Mouse (Mus musculus): ENCODE measurements around the gene Syne1. TPM values are rescaled to one million over a fixed set of nuclear protein-coding genes. Genes with fewer than 3 reads are reported as not detected.

Syne1 gene
- polyA plus RNA-seq, 1 experiment from 2014 or later, result 5.6 TPM

DNA sequence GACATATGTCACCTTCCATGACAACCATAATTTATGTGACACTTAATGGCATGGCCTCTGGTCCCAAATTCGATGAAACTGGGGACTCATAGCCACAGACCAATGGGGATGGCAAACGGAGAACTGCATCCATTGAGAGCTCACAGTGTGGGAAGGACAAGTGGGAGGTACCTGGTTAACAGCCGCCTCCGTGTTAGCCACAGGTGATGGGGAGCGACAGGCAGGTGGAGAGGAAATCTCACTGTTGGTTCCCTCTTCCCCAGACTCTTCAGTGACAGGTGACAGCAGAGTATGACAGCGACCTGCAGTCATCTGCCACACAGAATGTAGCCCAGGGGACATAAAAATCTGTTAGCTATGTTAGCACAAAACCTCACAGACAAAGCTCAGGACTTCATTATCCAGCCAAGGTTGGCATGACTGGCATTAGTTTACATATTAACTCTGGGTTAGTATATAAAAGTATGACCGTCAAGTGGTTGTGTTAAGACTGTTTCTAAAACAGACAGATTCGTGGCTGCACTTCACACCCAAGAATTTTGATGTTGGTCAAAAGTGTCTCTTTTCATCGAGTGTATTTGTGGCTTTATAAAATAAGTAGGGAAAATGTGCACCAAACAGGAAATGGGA lies 358.3 kb downstream of the Syne1 start:
- Histone ChIP-seq H3K4me2 (no peak overlapping the region; the same call in 1 of the 2 replicates), H3K4me1 (peaks cover 19% of the 10 kb centered on the region), H3K27ac (no peak overlapping the region), H3K9ac (no peak overlapping the region), H3K4me3 (replicated peaks) (no peak overlapping the region), H3K9me3 (replicated peaks) (no peaks in the 10 kb centered on the region), H3K27me3 (no peaks in the 10 kb centered on the region), H3K36me3 (no peaks in the 10 kb centered on the region)
- ATAC-seq (replicated peaks; ENCODE audit: low FRiP score), result no peak
- 69% methylated on average over 9 of the region's 9 CpGs for WGBS

DNA sequence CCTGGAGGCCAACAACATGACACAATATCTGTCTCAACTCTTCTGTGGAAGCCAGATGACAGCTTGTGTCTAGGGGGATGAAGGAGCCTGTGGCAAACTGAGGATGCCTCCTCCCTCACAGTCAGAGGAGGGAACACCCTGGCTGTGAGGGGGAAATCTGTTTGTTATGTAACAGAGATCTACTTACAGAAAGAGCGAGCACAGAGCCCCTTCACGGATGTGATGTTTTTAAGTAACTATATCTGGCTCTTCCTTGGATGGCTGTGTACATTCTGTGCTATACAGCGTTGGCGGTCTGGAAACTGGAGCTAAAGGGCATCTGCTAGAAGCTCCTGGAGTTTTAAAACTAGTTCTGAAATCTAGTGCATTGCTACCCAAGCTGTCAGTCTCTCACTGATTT lies 360.5 kb downstream of the Syne1 start:
- Histone ChIP-seq H3K4me3 (replicated peaks) (no peak overlapping the region), H3K36me3 (no peaks in the 10 kb centered on the region), H3K4me2 (no peak overlapping the region), H3K9ac (no peak overlapping the region), H3K27ac (no peak overlapping the region), H3K27me3 (no peaks in the 10 kb centered on the region), H3K4me1 (peaks cover 19% of the 10 kb centered on the region), H3K9me3 (replicated peaks) (no peaks in the 10 kb centered on the region)
- WGBS, result 56% methylated on average over 4 of the region's 4 CpGs
- ATAC-seq (replicated peaks; ENCODE audit: low FRiP score), result no peak

DNA sequence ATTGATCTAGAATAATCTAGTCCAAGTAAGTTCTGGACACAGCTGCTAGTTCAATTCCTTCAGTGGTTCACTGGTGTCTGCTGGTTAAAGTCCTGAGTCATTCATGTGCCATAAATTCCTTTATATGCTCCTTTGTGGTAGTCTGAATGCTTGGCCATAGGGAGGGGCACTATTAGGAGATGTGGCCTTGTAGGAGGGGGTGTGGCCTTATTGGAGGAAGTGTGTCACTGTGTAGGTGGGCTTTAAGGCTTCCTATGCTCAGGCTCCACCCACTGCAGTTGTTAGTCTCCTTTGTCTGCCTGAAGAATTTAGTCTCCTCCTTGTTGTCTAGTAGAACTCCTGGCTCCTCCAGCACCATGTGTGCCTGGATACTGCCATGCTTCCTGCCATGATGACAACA lies 362.4 kb downstream of the Syne1 start:
- H3K9ac ChIP-seq, result no peak overlapping the region
- no peak overlapping the region for H3K27ac ChIP-seq
- no peaks in the 10 kb centered on the region for H3K27me3 ChIP-seq
- peaks cover 7% of the 10 kb centered on the region; the same call in 1 of the 2 replicates for H3K4me1 ChIP-seq
- H3K4me2 ChIP-seq, result no peak overlapping the region
- H3K9me3 ChIP-seq (replicated peaks), result no peaks in the 10 kb centered on the region
- ATAC-seq (replicated peaks; ENCODE audit: low FRiP score), result no peak
- H3K4me3 ChIP-seq (replicated peaks), result no peak overlapping the region
- 0 out of 2 replicates have a peak, but pooled peaks cover 5% of the 10 kb centered on the region for H3K36me3 ChIP-seq

DNA sequence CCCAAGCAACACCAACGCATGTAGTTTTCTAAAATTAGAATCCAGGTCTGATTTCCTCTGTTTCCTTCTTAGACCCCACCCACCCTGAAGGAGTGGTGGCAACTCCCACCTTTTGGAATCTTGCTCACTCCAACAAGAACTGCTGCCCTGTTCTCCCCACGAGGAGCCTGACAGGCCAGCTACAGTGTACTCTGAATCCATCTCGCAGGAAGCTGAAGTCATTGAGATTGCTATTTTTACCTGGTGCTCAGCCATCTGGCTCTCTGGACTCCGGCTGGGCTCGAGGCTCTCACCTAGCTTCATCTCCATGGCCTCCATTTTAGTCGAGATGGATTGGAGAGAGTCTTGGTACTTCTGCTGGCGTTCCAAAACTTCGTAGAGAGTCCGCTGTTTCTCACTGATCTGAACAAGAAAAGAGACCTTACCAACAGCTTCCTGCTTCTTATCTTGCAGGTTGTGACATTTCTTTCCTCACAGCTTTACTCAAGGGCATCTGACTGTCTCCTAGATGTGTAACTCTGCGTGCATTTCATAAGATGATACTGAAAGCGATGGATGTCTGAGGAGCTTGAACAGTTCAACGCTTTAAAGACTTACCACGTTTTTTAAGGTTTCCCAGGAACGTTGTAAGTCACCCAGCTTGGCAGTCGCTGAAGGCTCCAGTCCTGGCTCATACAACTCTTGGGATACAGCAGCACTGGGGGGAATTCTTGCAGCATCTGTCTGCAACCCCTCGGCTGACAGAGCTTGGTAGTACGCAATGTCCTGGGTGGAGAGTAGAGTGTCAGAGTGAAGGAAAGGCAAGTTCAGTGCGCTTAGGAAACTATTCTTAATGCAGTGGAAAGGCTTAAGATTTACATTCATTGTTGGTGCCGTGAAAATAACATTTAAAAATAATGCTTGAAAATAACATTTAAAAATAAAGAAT lies 365.9 kb downstream of the Syne1 start:
- ATAC-seq (replicated peaks; ENCODE audit: low FRiP score), result no peak
- 0 out of 2 replicates have a peak, but pooled peaks cover 8% of the 10 kb centered on the region for H3K36me3 ChIP-seq
- no peaks in the 10 kb centered on the region for H3K27me3 ChIP-seq
- no peak overlapping the region for H3K27ac ChIP-seq
- 72% methylated on average over 19 of the region's 19 CpGs for WGBS
- no peak overlapping the region for H3K4me2 ChIP-seq
- no peaks in the 10 kb centered on the region for H3K4me1 ChIP-seq
- no peak overlapping the region for H3K9ac ChIP-seq
- no peaks in the 10 kb centered on the region for H3K9me3 ChIP-seq (replicated peaks)
- H3K4me3 ChIP-seq (replicated peaks), result no peak overlapping the region

DNA sequence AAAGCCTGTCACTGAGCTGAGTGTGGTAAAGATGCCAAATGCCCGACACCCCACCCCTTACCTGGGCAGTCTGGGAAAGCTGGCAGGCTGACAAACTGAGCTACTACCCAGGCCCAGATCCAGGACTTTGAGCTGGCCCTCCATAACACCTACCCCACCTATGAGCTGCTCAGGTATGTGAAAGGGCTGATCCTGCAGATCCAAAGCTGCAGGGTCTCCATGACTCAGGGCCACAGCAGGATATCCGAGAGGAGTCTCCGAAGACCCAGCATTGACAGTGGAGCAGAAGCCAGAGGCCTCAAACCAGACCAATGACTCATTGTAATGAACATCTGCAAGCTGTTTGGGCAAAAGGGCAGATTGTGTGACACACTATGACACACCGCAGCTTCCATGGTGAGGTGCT lies 369.5 kb downstream of the Syne1 start:
- no peak for ATAC-seq (replicated peaks; ENCODE audit: low FRiP score)
- H3K27ac ChIP-seq, result no peak overlapping the region
- H3K36me3 ChIP-seq, result 0 out of 2 replicates have a peak, but pooled peaks cover 8% of the 10 kb centered on the region
- WGBS, result 75% methylated on average over 4 of the region's 4 CpGs
- H3K27me3 ChIP-seq, result no peaks in the 10 kb centered on the region
- H3K4me3 ChIP-seq (replicated peaks), result no peak overlapping the region
- H3K9me3 ChIP-seq (replicated peaks), result no peaks in the 10 kb centered on the region
- no peak overlapping the region for H3K9ac ChIP-seq
- H3K4me1 ChIP-seq, result 0 out of 2 replicates have a peak, but pooled peaks cover 2% of the 10 kb centered on the region
- no peak overlapping the region for H3K4me2 ChIP-seq

DNA sequence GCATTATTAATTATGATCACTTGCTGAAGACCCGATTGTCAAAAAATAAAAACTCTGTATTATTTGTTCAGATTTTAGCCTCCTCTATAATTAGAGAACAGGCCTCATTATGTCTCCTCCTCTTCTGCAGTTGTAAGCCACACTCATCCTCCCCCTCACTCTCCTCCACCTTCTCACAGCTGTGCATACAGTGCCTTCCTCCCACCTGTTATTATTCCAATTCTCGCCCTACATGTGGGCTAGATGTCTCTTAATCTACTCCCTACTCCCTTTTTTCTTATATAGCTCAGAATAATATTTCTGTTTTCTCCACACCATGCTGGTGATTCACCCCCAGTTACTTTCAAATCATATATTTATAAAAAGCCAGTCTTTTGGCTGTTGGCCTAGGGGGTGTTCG lies 371.4 kb downstream of the Syne1 start:
- Histone ChIP-seq H3K9ac (no peak overlapping the region), H3K36me3 (0 out of 2 replicates have a peak, but pooled peaks cover 3% of the 10 kb centered on the region), H3K4me1 (0 out of 2 replicates have a peak, but pooled peaks cover 2% of the 10 kb centered on the region), H3K4me3 (replicated peaks) (no peak overlapping the region), H3K27ac (no peak overlapping the region), H3K9me3 (replicated peaks) (no peaks in the 10 kb centered on the region), H3K4me2 (no peak overlapping the region), H3K27me3 (no peaks in the 10 kb centered on the region)
- 61% methylated on average over 3 of the region's 3 CpGs for WGBS
- no peak for ATAC-seq (replicated peaks; ENCODE audit: low FRiP score)

DNA sequence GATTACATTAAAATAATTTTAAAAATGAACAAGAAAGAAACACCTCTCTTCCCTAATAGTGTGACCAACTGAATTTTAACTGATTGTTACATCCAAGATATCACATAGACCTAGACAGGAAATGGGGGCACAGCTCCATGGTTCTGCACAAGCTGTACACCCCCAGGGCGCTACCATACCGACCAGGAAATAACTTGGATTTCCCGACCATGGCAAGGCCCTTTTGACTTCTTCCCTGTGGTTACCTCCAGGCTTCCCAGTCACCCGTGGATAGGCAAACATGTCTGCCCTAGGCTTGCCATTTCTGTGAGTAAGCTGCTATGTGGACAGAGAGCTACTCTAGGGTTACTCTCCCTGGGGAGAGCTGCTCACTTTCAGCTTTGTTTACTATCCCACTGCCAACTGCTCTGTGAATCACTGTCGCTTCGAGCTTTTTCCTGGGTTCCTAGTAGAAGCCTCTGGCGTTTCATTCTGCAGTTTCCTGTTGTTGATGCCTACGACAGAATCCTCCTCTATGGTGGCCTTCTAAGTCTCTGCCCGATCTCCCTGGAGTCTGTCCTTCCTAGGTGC lies 373.8 kb downstream of the Syne1 start:
- no peak overlapping the region for H3K9ac ChIP-seq
- no peak for ATAC-seq (replicated peaks; ENCODE audit: low FRiP score)
- H3K27me3 ChIP-seq, result no peaks in the 10 kb centered on the region
- H3K4me1 ChIP-seq, result 0 out of 2 replicates have a peak, but pooled peaks cover 2% of the 10 kb centered on the region
- H3K9me3 ChIP-seq (replicated peaks), result no peaks in the 10 kb centered on the region
- H3K27ac ChIP-seq, result no peak overlapping the region
- WGBS, result 69% methylated on average over 9 of the region's 9 CpGs
- H3K4me3 ChIP-seq (replicated peaks), result no peak overlapping the region
- H3K4me2 ChIP-seq, result no peak overlapping the region
- H3K36me3 ChIP-seq, result no peaks in the 10 kb centered on the region

DNA sequence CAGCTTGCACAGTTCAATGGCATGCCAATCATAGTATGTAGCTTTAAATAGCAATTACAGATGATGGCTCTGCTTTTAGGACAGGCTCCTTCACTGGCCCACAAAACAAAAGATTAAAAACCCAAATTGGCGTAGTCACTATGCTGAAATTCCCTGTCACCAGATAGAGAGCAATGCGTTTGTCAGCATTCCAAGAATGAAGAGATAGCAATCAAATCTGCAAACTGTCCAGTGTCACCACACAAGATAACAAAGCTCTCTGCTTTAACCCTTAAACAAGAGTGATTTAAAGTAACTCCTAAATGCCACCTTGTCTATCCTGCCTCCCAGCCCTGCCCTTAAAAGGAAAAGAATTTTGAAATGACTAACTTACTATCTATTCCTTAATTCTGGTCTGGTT lies 374.9 kb downstream of the Syne1 start:
- Histone ChIP-seq H3K36me3 (no peaks in the 10 kb centered on the region), H3K9me3 (replicated peaks) (no peaks in the 10 kb centered on the region), H3K27ac (no peak overlapping the region), H3K9ac (no peak overlapping the region), H3K4me3 (replicated peaks) (no peak overlapping the region), H3K4me2 (no peak overlapping the region), H3K4me1 (0 out of 2 replicates have a peak, but pooled peaks cover 2% of the 10 kb centered on the region), H3K27me3 (no peaks in the 10 kb centered on the region)
- ATAC-seq (replicated peaks; ENCODE audit: low FRiP score), result no peak
- WGBS, result 68% methylated on average over 2 of the region's 2 CpGs

DNA sequence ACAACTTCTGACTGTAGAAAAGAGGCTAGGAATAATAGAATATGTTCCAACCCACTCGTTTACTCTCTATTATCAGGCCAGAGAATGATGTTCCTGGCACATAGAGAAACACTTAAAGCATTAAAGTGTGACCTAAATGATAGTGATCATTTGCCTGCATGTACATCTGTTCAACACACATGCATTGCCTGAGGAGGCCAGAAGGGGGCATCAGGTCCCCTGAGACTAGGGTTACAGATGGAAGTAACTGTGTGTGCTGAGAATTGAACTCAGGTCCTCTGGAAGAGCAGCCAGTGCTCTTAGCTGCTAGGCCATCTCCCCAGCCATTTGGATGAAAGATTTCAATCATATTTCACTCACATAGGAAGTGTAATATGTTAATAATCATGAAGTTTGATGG lies 380.9 kb downstream of the Syne1 start:
- no peaks in the 10 kb centered on the region for H3K27me3 ChIP-seq
- no peak overlapping the region for H3K9ac ChIP-seq
- WGBS, result 55% methylated on average over 1 of the region's 1 CpGs
- H3K4me3 ChIP-seq (replicated peaks), result no peak overlapping the region
- no peaks in the 10 kb centered on the region for H3K9me3 ChIP-seq (replicated peaks)
- no peak for ATAC-seq (replicated peaks; ENCODE audit: low FRiP score)
- H3K36me3 ChIP-seq, result peaks cover 6% of the 10 kb centered on the region; the same call in 1 of the 2 replicates
- no peak overlapping the region for H3K4me2 ChIP-seq
- no peak overlapping the region for H3K27ac ChIP-seq
- no peaks in the 10 kb centered on the region for H3K4me1 ChIP-seq

DNA sequence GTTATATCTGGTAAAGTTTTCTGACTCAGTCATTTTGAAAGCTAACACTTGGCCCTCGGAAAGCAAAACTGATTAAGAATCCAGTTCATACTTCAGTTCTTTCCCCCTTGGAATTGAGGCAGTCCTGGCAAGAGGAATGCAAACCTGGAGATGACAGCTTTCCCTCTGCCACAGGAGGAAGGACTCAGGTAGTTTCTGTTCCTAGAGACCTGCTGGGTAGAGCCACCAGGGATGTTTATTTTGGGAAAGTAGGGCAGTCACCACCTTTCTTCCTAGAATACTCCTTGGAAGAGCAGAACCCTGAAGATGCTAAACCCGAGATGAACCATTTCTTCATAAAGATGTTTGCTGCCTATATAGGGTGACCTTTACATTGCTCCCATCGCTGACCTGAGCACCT lies 383.8 kb downstream of the Syne1 start:
- Histone ChIP-seq H3K27ac (no peak overlapping the region), H3K9me3 (replicated peaks) (no peaks in the 10 kb centered on the region), H3K27me3 (no peaks in the 10 kb centered on the region), H3K4me2 (no peak overlapping the region), H3K36me3 (peaks cover 6% of the 10 kb centered on the region; the same call in 1 of the 2 replicates), H3K9ac (no peak overlapping the region), H3K4me1 (no peaks in the 10 kb centered on the region), H3K4me3 (replicated peaks) (no peak overlapping the region)
- WGBS, result 64% methylated on average over 3 of the region's 3 CpGs
- ATAC-seq (replicated peaks; ENCODE audit: low FRiP score), result no peak

DNA sequence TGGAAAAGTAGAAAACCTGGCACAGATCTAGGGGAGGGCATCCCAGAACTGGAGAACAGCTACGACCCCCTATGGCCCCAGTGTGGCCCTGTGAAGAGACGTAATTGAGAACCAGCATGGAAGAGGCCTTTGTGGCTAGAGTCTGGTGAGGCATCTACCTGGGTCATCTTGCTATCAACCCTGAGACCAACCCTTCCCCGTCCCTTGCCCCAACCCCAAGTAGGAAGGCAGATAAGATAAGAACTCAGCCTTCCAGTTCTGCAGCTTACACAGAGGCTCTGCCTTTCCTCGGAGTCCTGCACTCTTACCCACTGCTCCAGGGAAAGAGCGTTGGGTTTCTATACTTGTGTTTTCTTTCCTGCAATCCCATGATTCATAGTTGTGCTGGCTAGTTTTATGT lies 385.8 kb downstream of the Syne1 start:
- no peak overlapping the region for H3K4me2 ChIP-seq
- WGBS, result 91% methylated on average over 5 of the region's 5 CpGs
- H3K27ac ChIP-seq, result no peak overlapping the region
- H3K9me3 ChIP-seq (replicated peaks), result no peaks in the 10 kb centered on the region
- H3K4me3 ChIP-seq (replicated peaks), result no peak overlapping the region
- peaks cover under 1% of the 10 kb centered on the region; the same call in 1 of the 2 replicates for H3K36me3 ChIP-seq
- no peak overlapping the region for H3K9ac ChIP-seq
- no peaks in the 10 kb centered on the region for H3K27me3 ChIP-seq
- H3K4me1 ChIP-seq, result peaks cover 6% of the 10 kb centered on the region
- no peak for ATAC-seq (replicated peaks; ENCODE audit: low FRiP score)

DNA sequence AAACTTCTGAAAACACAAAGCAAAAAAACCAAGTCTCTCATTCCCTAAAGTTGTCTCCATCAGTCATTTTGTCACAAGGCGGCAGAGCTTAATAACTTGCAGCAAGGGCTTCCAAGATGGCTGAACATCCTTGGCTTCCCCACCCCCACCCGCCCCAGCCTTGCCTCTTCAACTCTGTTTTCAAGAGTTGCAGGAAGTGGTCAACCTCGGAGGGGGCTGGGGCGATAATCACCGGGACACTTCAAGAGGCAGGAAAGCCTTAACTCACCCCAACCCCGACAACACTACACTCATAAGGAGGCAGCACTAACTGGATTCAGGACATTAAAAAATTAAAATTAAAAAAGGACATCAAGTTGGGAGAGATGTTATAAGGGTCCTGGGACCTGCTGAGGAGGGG lies 387.5 kb downstream of the Syne1 start:
- H3K4me1 ChIP-seq, result peaks cover 10% of the 10 kb centered on the region
- WGBS, result 53% methylated on average over 6 of the region's 6 CpGs
- H3K4me2 ChIP-seq, result no peak overlapping the region
- H3K9me3 ChIP-seq (replicated peaks), result no peaks in the 10 kb centered on the region
- H3K27ac ChIP-seq, result no peak overlapping the region
- no peaks in the 10 kb centered on the region for H3K27me3 ChIP-seq
- H3K4me3 ChIP-seq (replicated peaks), result no peak overlapping the region
- no peak for ATAC-seq (replicated peaks; ENCODE audit: low FRiP score)
- no peak overlapping the region for H3K9ac ChIP-seq
- H3K36me3 ChIP-seq, result no peaks in the 10 kb centered on the region
